Mouse (Mus musculus) megakaryocyte, embryonic 14.5 days (primary cell): ENCODE measurements around the gene Ccdc97. TPM values are rescaled to one million over a fixed set of nuclear protein-coding genes. Genes with fewer than 3 reads are reported as not detected.
A peak's percentile ranks its signal among the peaks of the same experiment; 100 is the strongest.
"Not testable (repeated sequence)": the region's sequence is repeated elsewhere in the genome, so short reads cannot be mapped to it uniquely, and the experiment has no call there.

ENCODE experiments used
- H3K27me3 ChIP-seq: replicated peaks from 2 replicates; pipeline ENCODE3; 2012; ENCODE audit warnings: inconsistent platforms
- H3K36me3 ChIP-seq: replicated peaks from 2 replicates; pipeline ENCODE3; 2012; ENCODE audit warnings: low read length, inconsistent platforms, mixed read lengths
- H3K4me1 ChIP-seq: 2 replicates; pipeline ENCODE4 v1.6.1; 2012; ENCODE audit warnings: inconsistent platforms
- H3K4me3 ChIP-seq: replicated peaks from 2 replicates; pipeline ENCODE3; 2012; ENCODE audit warnings: moderate library complexity, mild to moderate bottlenecking, inconsistent platforms
- H3K9me3 ChIP-seq: 2 replicates; pipeline ENCODE4 v1.6.1; 2012; ENCODE audit warnings: inconsistent platforms
- FLI1 ChIP-seq: IDR thresholded peaks from 2 replicates; pipeline ENCODE4 v1.6.1; 2012; ENCODE audit warnings: low read length, inconsistent platforms, mixed read lengths
- GATA1 ChIP-seq: IDR thresholded peaks from 3 replicates; pipeline ENCODE4 v1.6.1; 2012; ENCODE audit warnings: mixed read lengths, low read length, inconsistent platforms, borderline replicate concordance
- polyA plus RNA-seq: library from polyadenylated mRNA; stranded (reverse); fragments of >175 nt; gene quantifications from 2 replicates; pipeline ENCODE4 v1.2.3, GENCODE M21; 2012; ENCODE audit warnings: low replicate concordance; ENCODE audit not compliant: insufficient read depth

The Ccdc97 gene
- polyA plus RNA-seq, 1 experiment = 30.5 TPM

GRCm38 (mm10) chr7:25725886-25726285 is 7.0 kb upstream of the Ccdc97 start:
- H3K9me3 ChIP-seq = no peaks in the 10 kb centered on the region
- no peak overlapping the region for H3K4me3 ChIP-seq
- no peaks in the 10 kb centered on the region for H3K27me3 ChIP-seq
- peaks cover 92% of the 10 kb centered on the region for H3K36me3 ChIP-seq
- no peak for TF ChIP-seq FLI1
- TF ChIP-seq GATA1 = no peak
- H3K4me1 ChIP-seq = peaks cover 92% of the 10 kb centered on the region

DNA sequence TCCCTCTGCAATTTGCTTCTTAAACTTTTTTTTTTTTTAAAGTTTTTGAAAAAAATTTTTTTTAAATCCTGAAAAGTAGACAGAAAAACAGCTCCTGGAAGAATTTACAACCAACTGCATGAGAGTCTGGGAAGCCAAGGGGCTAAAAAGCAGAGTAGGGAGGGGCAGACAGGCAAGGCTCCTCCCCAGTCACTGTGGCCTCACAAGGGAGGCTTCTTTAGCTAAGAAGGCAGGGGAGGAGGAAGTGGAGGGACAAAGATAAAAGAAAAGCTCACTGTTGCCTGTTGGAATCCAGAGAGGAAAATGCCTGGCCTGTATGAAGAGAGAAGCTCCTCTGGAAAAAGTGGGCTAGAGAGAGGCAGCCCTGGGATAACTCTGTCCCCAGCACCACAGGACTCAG is 2.9 kb upstream of the Ccdc97 start:
- Histone ChIP-seq H3K4me1 (peaks cover 97% of the 10 kb centered on the region), H3K36me3 (peaks cover 74% of the 10 kb centered on the region)
- H3K4me3 ChIP-seq, H3K27me3 ChIP-seq, H3K9me3 ChIP-seq: not testable (repeated sequence)

GRCm38 (mm10) chr7:25720760-25721159 is 1.9 kb upstream of the Ccdc97 start:
- H3K27me3 ChIP-seq = no peaks in the 10 kb centered on the region
- H3K4me3 ChIP-seq = peak overlapping the region; percentile 73
- H3K4me1 ChIP-seq = peaks cover 97% of the 10 kb centered on the region
- no peak for TF ChIP-seq FLI1
- TF ChIP-seq GATA1 = no peak
- peaks cover 74% of the 10 kb centered on the region for H3K36me3 ChIP-seq
- no peaks in the 10 kb centered on the region for H3K9me3 ChIP-seq

DNA sequence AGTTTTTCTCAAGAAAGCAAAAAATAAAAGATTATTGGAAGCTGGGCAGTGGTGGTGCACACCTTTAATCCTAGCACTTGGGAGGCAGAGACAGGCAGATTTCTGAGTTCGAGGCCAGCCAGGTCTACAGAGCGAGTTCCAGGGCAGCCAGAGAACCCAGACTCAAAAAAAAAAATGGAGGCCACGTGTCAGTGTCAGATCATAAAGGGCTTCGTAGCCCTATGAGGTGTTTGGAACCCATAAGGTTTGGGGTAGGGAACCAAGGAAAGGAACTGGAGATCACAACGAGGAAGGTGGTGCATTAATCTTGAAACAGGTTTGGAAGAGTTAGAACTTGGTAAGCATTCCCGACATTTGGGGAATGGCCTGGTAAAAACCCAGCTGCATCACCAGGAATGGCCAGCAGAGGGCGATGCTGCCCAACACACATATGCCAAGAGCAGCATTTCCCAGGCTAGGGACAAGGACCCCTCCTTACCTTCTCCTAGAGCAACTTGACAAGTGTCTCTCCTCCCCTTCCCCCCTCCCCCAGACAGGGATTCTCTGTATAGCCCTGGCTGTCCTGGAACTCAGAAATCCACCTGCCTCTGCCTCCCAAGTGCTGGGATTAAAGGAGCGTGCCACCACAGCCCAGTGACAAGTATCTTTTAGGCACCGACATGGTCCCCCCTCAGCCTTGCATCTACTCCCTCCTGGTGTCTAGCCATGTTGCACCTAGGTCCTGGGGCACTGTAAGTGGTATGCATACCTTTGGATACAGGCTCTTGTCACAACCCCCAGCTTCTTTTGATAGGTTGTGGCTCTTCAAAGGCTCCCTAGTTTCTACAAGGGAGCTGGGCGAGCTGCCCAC is 1.1 kb upstream of the Ccdc97 start:
- Histone ChIP-seq H3K36me3 (peaks cover 74% of the 10 kb centered on the region), H3K4me1 (peaks cover 97% of the 10 kb centered on the region), H3K4me3 (peak overlapping the region; percentile 46), H3K9me3 (no peaks in the 10 kb centered on the region), H3K27me3 (no peaks in the 10 kb centered on the region)
- TF ChIP-seq GATA1 (no peak), FLI1 (no peak)

GRCm38 (mm10) chr7:25717478-25717877 is 1.4 kb downstream of the Ccdc97 start:
- peak overlapping the region; percentile 95 for H3K4me3 ChIP-seq

GRCm38 (mm10) chr7:25715731-25716271 is 3.1 kb downstream of the Ccdc97 start:
- TF ChIP-seq FLI1 (no peak), GATA1 (no peak)
- Histone ChIP-seq H3K4me1 (peaks cover 98% of the 10 kb centered on the region), H3K27me3 (no peaks in the 10 kb centered on the region), H3K9me3 (no peaks in the 10 kb centered on the region), H3K36me3 (peaks cover 80% of the 10 kb centered on the region), H3K4me3 (no peak overlapping the region)

More at GRCm38 (mm10) chr7:25717478-25717877, 1.4 kb downstream of the Ccdc97 start:
- H3K27me3 ChIP-seq = no peaks in the 10 kb centered on the region
- H3K36me3 ChIP-seq = peaks cover 74% of the 10 kb centered on the region
- H3K4me1 ChIP-seq = peaks cover 97% of the 10 kb centered on the region
- H3K9me3 ChIP-seq = no peaks in the 10 kb centered on the region
- TF ChIP-seq GATA1 (no peak), FLI1 (no peak)

GRCm38 (mm10) chr7:25714581-25714980 is 4.3 kb downstream of the Ccdc97 start:
- no peak overlapping the region for H3K4me3 ChIP-seq
- TF ChIP-seq GATA1 (no peak), FLI1 (no peak)
- no peaks in the 10 kb centered on the region for H3K27me3 ChIP-seq
- peaks cover 81% of the 10 kb centered on the region for H3K36me3 ChIP-seq
- H3K9me3 ChIP-seq = no peaks in the 10 kb centered on the region
- H3K4me1 ChIP-seq = peaks cover 98% of the 10 kb centered on the region

DNA sequence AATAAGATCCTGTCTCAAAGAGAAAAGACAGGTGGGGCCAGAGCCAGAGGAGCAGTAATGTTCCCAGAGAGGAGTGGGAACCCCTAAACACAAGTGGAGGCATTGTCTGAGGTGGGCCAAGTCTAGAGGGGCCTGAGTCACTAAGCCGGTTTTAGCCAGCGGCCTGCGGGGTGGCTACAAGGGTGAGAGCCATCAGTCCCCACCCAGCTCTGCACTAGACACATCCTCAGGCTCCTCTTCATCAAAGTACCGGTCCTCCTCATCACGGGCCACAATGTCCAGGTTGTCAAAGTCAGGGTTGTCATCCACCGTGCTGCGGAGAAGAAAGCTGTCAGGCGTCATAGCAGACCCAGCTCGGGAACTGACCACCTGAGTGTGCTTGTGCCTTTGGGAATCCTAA is 6.1 kb downstream of the Ccdc97 start:
- H3K4me3 ChIP-seq = no peak overlapping the region
- H3K36me3 ChIP-seq = peaks cover 99% of the 10 kb centered on the region
- no peak for TF ChIP-seq FLI1
- no peak for TF ChIP-seq GATA1
- H3K4me1 ChIP-seq = peaks cover 99% of the 10 kb centered on the region
- H3K9me3 ChIP-seq = no peaks in the 10 kb centered on the region
- H3K27me3 ChIP-seq = no peaks in the 10 kb centered on the region

DNA sequence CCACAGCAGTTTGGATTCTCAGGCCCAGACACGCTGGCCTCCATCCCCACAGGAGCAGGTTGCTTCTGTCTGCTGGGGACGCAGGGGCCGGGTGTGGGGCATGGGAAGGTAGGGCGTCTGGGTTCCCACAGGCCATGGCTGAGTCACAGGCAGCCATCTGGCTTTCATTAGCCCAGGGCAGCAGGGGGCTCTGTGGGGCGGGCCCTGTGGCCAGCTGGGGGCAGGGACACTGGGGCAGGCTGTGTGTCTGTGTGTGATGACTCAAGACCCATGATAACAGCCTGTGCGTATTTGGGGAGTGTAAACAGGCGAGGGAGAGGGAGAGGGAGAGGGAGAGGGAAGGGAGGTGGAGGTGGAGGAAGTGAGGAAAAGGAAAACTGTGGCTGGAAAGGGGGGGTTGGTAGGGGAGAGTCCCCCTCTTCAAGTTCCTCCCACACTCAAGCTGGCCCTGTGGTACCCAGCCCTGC is 7.1 kb downstream of the Ccdc97 start:
- no peaks in the 10 kb centered on the region for H3K9me3 ChIP-seq

GRCm38 (mm10) chr7:25711165-25711564 is 7.7 kb downstream of the Ccdc97 start:
- Histone ChIP-seq H3K4me3 (peak overlapping the region; percentile 38), H3K4me1 (peaks cover 99% of the 10 kb centered on the region), H3K9me3 (no peaks in the 10 kb centered on the region), H3K27me3 (no peaks in the 10 kb centered on the region), H3K36me3 (peaks cover 100% of the 10 kb centered on the region)
- TF ChIP-seq FLI1 = no peak
- TF ChIP-seq GATA1 = no peak

More for the DNA sequence above, 7.1 kb downstream of the Ccdc97 start:
- peaks cover 99% of the 10 kb centered on the region for H3K4me1 ChIP-seq
- H3K27me3 ChIP-seq = no peaks in the 10 kb centered on the region
- peaks cover 100% of the 10 kb centered on the region for H3K36me3 ChIP-seq
- H3K4me3 ChIP-seq = peak overlapping the region; percentile 25
- TF ChIP-seq FLI1 = no peak
- no peak for TF ChIP-seq GATA1
